Comparison of ENCODE assay signal across 15 mouse cellular contexts in the genomic region with DNA sequence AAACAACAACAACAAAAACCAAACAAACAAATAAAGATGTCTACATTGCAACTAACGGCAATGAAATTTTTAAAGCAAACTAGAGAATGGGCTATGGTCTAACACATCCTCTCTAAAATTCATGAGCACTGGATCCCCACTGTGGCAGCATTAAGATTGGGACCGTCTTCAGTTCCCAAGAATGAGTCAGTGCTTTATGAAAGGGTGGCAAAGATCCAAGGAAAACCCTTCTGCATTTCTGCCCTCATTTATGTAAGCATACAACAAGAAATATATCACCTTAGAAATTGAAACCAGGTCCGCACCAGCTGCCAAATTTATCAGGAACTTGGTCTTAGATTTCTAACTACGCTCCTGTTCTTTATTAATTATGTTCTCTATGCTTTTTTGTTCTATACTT. TPM values are rescaled to one million over a fixed set of nuclear protein-coding genes. Genes with fewer than 3 reads are reported as not detected.
DNase-seq lines count a peak whose midpoint lies in the region.
"Had no signal": no experiment of that assay in that cellular context is flagged by ENCODE, and none has a peak within 500 bp of the region (broad histone marks: within the 10 kb centered on the region; RNA-seq: fewer than 3 reads in every experiment).

No protein-coding gene starts in this region.

- DNase-seq in frontal cortex, adult 2 months (ENCODE audit: extremely low spot score in 1 of 2, low spot score in 1 of 2), result peak; percentile 14 to 77
- DNase-seq in frontal cortex, postnatal 10 days (ENCODE audit: low spot score in 2 of 2), result no peak
- DNase-seq in left cerebral cortex, adult 9 months (ENCODE audit: low spot score in 2 of 2), result peak; percentile 25 to 50
- DNase-seq in left cerebral cortex, adult 18-20 months (ENCODE audit: low spot score in 2 of 2), result no peak
- DNase-seq in MN1 (ENCODE audit: low spot score), result peak; percentile 50
- peak; percentile 13 for DNase-seq in fibroblast of lung, adult 2 months (ENCODE audit: low read depth)
- no peak for DNase-seq in retina, embryonic 14.5 days (ENCODE audit: low spot score)
- DNase-seq: adrenal gland, postnatal 10 days; cerebellum, postnatal 25 days; embryo, embryonic 11 days; kidney, adult 9 months; kidney, postnatal 14 days; layer of hippocampus, postnatal 36 days; lung, embryonic 14.5 days; thymus, adult 18-20 months had no signal

RNA-seq across cellular contexts. Expression of gene Ddx51, which starts 56.0 kb away (rescaled TPM):
- 17.9 and 23.1 TPM in 2 replicates for polyA plus RNA-seq in frontal cortex, adult 2 months (2012; rRNA removed)
- total RNA-seq in left cerebral cortex, adult 18-20 months (2021), result 10 to 100 TPM; 22.2 to 24.7 TPM

RNA-seq across cellular contexts. Expression of gene Noc4l, which starts 56.0 kb away (rescaled TPM):
- 41.5 and 41.9 TPM in 2 replicates for polyA plus RNA-seq in frontal cortex, adult 2 months (2012; rRNA removed)
- total RNA-seq in left cerebral cortex, adult 18-20 months (2021), result 10 to 100 TPM; 25.2 to 28.3 TPM

Comparison
In these comparisons a context has a peak if more than half of its experiments do, and no peak if none do; other contexts are left out.
1. DNase-seq: peak in frontal cortex, adult 2 months (2 of 2), left cerebral cortex, adult 9 months (2 of 2), MN1 (single experiment) and fibroblast of lung, adult 2 months (single experiment); none in frontal cortex, postnatal 10 days (0 of 2), left cerebral cortex, adult 18-20 months (0 of 2) and retina, embryonic 14.5 days (single experiment).